Mouse (Mus musculus): ENCODE measurements around the gene Drosha. TPM values are rescaled to one million over a fixed set of nuclear protein-coding genes. Genes with fewer than 3 reads are reported as not detected.
A peak's percentile ranks its signal among the peaks of the same experiment; 100 is the strongest.
"Not testable (repeated sequence)": the region's sequence is repeated elsewhere in the genome, so short reads cannot be mapped to it uniquely, and the experiment has no call there.

The Drosha gene
- total RNA-seq (2021): 10 to 100 TPM; 29.8 to 34.2 TPM
- long read RNA-seq, experiment 1, full-length matches to known transcripts: 4 of 22 reads
- long read RNA-seq, experiment 1, partial matches to known transcripts: 15 of 22 reads
- long read RNA-seq, experiment 1, other reads (novel, unspliced or antisense): 3 of 22 reads
- long read RNA-seq, experiment 2, full-length matches to known transcripts: 2 of 20 reads
- long read RNA-seq, experiment 2, partial matches to known transcripts: 16 of 20 reads
- long read RNA-seq, experiment 2, other reads (novel, unspliced or antisense): 2 of 20 reads

DNA sequence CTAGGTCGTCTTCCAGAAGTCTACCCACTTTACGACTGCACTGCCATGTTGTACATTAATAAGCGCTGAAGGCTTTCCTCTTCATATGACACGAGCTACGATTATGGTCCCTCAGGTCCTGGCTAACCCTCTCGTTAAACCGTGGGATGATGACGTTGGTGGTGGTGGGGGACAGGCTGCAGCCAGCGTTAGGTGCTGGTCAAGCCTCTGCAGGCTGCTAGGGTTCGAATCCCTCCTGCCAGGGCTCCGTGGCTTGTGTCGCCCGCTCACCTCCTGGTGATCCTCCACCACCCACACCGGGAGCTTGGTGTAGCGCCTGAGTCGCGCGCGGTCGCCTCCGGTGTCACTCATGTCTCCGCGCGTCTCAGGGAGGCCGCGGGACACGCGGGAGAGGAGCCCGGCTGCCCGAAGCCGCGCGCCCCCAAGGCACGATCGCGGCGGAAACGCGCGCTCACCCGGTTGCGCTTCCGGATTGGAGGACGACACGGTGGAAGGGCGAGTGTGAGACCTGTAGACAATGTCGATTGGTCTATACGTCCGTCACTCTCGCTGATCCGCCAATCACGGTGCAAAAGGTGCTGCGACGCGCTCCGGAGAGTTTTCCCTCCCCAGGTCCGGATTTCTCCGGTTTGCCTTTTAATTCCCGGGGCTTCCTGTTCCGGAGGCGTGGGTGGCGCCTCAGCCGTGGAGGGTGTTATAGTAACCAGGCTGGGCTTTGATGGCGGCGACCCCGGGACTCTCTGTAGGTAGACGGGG is at the start of gene Drosha, which contains the start of gene 6030458C11Rik:
Gene Drosha (plus strand): TSS at position 619 of the 756 bp plus-strand sequence.
Gene 6030458C11Rik (minus strand): TSS at position 453 of the 756 bp plus-strand sequence.
- peak; percentile 97 for DNase-seq (ENCODE audit: low spot score in 2 of 2)

GRCm38 (mm10) chr15:12781296-12781695 is 43.3 kb upstream of the Drosha start:
- DNase-seq (ENCODE audit: low spot score in 2 of 2): no peak

- no peak for DNase-seq (ENCODE audit: low spot score in 2 of 2)
These were observed 42.8 kb upstream of the Drosha start for GRCm38 (mm10) chr15:12781729-12782326.

- DNase-seq (ENCODE audit: low spot score in 2 of 2): no peak
These were observed 36.1 kb upstream of the Drosha start for GRCm38 (mm10) chr15:12788536-12788935.

- DNase-seq (ENCODE audit: low spot score in 2 of 2): no peak
These were observed 35.2 kb upstream of the Drosha start for GRCm38 (mm10) chr15:12789406-12789867.

GRCm38 (mm10) chr15:12794311-12794710 is 30.3 kb upstream of the Drosha start:
- no peak for DNase-seq (ENCODE audit: low spot score in 2 of 2)

GRCm38 (mm10) chr15:12795457-12795894 is 29.1 kb upstream of the Drosha start:
- peak in 1 of 2 experiments; percentile 41 for DNase-seq (ENCODE audit: low spot score in 2 of 2)

DNA sequence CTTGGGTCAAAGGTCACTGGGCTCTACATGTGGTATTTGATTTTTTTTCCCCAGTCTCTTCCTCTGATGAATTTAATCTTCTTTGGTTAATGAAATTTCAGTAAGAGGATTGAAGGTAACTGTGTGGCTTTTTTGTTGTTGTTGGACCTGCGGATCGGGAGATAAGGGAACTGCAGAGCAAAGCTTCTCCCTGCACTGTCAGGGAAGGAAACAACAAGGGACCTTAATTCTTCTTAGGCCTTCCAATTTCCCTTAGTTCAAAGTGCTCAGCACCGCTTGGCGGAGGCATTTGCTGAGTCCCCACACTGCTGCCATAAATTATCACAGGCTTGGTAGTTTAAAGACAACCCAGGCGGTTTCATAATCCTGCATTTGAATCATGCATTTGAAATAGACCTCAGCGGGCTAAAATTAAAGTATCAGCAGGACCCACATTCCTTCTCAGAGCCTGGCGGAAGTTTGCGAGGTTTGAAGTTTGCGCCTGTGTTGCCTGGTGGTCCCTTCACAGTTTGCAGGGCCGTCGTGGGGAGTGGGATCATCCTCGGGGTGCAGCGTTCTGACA is 28.6 kb upstream of the Drosha start:
- DNase-seq (ENCODE audit: low spot score in 2 of 2): no peak

DNA sequence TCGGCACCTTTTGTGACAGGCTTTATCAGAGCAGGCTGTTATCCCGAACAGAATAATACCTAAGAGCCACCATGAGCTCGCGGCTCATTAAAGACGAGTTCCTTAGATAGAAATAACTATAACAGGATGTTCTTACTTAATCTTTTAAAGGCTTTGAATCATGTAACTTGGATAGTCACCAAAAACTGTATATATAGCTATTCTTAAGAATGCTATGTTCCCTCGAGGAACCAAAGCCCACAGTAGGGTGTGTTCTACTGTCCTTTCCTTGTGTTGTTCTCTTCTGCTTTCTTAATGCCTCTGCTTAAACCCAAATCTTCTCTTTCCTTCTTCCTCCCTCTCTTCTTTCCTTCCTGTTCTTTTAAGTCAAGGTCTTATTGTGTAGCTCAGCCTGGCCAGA is 26.6 kb upstream of the Drosha start:
- no peak for DNase-seq (ENCODE audit: low spot score in 2 of 2)

DNA sequence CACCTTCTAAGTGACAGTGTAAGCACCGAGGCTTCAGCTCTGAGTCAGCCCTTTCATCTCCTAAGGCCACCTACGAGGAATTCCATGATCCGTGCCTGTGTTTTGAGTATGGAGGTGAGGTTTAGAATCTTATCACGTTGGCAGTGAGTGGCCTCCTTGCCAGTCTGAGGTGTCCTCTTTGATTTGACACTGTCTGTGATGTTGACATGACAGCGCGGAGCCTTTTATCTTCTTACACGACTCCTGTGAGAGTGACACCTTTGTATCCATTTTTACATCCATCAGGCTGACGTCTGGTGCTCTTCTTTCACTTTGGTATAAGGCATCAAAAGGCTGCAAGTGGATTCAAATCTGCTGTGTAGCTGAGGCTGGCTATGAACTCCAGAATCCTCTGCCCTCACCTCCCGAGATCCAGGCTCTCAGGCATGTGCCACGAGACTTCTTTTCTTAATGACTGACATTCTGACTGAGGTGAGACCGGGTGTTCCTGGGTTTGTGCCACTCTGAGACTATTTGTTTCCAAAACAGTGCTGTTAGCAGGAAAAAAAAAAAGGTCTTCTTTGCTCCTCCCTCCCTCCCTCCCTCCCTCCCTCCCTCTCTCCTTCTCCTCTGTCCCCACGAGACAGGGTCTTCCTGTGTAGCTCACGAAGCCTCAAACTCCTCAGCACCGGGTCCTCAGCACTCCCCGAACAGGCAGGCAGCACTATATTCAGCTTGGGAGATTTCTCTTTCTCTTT is 24.0 kb upstream of the Drosha start:
- DNase-seq (ENCODE audit: low spot score in 2 of 2): no peak

- DNase-seq (ENCODE audit: low spot score in 2 of 2): not testable (repeated sequence)
These were observed 23.5 kb upstream of the Drosha start for GRCm38 (mm10) chr15:12801142-12801506.

DNA sequence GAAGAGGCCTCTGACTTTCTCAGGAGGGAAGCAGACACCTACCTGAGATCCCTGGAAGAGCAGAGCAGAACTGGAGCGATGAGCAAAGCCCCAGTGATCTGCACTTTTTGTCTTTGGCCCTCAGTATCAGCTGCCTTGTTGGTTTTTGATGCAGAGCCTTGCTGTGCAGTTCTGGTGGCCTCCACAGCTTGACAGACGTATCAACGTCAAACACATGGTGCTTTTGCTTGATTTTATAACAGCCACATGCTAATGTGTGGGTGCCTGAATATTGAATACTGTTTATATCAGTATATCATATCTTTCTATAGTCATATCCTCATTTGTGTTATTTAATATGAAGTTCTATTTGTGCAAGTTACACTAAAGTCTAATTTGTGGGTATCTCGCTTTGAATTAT is 19.5 kb upstream of the Drosha start:
- DNase-seq (ENCODE audit: low spot score in 2 of 2): no peak

GRCm38 (mm10) chr15:12807088-12807487 is 17.5 kb upstream of the Drosha start:
- DNase-seq (ENCODE audit: low spot score in 2 of 2): no peak

DNA sequence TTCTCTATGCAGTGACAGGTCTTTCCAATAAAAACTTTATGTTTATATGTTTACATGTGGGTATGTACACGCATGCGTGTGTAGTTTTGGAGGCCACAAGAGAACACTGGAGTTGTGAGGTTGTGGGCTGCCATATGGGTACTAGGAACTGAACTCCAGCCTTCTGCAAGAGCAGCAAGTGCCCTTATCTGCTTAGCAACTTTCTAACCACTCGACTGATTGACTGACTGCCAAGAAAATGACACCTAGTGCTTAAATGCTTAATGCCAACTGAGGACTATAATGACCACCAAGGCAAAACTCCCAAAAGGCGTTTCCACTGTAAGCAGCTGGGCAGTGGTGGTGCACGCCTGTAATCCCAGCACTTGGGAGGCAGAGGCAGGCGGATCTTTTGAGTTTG is 15.3 kb upstream of the Drosha start:
- DNase-seq (ENCODE audit: low spot score in 2 of 2): no peak

- DNase-seq (ENCODE audit: low spot score in 2 of 2): no peak
These were observed 12.0 kb upstream of the Drosha start for GRCm38 (mm10) chr15:12812646-12813045.

DNA sequence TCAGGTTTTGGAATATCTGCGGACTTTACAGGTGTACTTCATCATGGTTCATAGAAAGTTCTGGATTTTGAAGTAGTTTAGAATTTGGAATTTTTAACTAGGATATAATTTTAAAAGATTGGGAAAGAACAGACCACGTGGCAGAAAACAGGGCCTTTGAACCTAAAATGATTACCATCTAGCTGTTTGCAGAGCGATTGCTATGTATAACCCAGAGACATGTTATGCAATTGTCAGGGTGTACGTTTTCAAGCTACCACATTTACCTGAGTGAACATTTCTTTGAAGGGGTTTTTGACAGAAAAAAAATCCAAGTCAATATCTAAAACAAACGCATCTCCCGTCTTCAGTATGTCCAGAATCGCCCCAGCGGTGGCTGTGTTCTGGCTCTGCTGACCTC is 7.0 kb upstream of the Drosha start:
- no peak for DNase-seq (ENCODE audit: low spot score in 2 of 2)

- no peak for DNase-seq (ENCODE audit: low spot score in 2 of 2)
These were observed 1.9 kb upstream of the Drosha start for GRCm38 (mm10) chr15:12822416-12823395.

DNA sequence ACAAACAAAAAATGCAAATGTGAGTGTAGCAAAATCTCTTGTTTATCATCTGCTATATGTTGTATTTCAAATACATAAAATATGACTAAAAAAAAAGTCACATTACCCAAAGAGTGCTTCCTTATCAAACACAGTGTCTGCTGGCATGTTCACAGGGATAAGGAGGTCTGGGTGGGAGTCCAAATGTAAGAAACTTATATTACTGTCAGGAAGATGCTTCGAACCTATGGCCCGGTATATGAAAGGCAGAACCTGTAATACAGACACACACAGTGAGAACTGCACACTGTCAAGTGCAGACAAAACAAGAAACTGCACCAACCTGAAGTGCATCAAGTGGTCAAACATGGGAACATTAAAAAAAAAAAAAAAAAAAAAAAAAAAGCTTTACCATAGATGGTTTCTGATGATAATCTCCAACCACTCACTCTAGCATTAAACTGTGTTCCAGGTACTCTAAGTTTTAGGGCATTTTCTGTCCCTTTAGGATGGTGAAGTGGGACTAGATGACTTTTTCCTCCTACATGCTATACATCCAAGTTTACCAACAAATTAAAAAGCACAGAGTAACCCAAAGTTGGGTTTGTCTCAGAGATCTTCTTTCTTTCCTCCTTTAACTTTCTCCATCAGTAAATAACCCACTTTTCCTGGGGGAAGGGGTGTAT is 1.0 kb upstream of the Drosha start:
- DNase-seq (ENCODE audit: low spot score in 2 of 2): no peak

GRCm38 (mm10) chr15:12824965-12825364 is 350 bp downstream of the Drosha start:
- DNase-seq (ENCODE audit: low spot score in 2 of 2): no peak

Measured in adrenal gland, adult 18-20 months (tissue).